Mouse (Mus musculus) CD4-positive helper T cell, adult 2 months (primary cell): Measurements from ENCODE around the gene Cux2.

Source experiments
- DNase-seq: peaks from one replicate; pipeline ENCODE4 v3.0.0-alpha.2; 2012; ENCODE audit warnings: low read depth, missing footprints, low spot score

Cux2 gene

DNA sequence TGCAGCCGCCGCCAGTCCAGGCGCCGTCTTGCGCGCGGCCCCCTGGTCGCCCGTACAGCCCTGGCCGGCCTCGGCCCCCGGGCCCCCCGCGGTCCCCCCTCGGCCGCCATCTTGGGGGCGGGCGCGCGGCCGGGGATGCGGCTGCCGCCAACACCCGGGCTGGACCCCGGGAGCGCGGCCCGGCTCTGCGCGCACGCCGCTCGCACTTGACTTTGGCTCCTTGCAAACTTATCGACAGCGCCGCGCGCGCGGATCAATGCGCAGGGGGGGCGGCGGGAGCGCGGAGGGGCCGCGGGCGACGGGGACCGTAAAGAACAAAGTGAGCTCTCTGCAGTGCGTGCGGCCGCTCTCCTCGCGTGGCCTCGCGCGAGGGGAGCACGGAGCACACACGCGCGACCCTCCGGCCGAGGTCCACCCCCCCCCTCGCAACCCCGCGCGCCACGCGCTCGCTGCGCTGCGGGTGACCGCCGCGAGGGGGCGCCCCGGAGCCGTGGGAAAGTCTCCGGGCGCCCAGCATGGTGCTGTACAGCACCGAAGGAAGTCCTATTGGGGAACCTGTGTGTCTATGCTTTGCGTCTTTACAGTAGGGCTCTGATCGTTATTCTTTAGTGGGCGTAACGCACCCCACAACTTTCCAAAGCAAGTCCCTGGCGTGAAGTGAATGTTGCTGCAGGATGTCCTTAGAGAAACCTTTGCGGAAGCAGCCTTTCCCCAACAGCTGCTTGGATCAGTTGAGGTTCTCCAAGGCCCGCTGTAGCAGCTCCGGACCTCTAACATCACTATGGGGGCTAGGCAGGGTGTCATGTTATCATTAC lies at the start of gene Cux2:
Cux2 (minus strand) TSS at position 86 of the 815 bp plus-strand sequence.
- DNase-seq: peak; percentile 51

DNA sequence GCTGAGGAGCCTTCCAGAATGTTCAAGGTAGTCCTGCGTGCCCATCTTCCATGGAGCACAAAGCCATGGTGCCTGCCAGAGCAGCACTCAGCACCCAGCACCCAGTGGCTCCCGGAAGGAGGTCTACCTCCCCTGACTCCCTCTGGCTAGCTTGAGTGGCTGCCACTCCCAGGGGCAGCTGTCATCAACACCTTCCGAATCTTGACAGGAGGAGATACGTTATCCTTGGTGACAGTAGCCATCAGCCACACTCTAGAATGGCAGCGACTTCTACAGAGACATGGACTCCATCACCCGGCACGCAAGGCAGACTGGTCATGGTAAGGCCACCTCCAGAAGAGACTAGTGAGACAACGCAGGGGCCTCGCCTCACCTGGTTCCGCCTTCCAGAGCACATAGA lies 44.5 kb upstream of the Cux2 start:
- no peak for DNase-seq

- DNase-seq: no peak
Observed at GRCm38 (mm10) chr5:122093734-122094133, 43.8 kb upstream of the Cux2 start.

GRCm38 (mm10) chr5:122092794-122093193 lies 42.9 kb upstream of the Cux2 start:
- DNase-seq: no peak

GRCm38 (mm10) chr5:122091070-122091469 lies 41.2 kb upstream of the Cux2 start:
- peak; percentile 67 for DNase-seq

GRCm38 (mm10) chr5:122089664-122090063 lies 39.8 kb upstream of the Cux2 start:
- no peak for DNase-seq

DNA sequence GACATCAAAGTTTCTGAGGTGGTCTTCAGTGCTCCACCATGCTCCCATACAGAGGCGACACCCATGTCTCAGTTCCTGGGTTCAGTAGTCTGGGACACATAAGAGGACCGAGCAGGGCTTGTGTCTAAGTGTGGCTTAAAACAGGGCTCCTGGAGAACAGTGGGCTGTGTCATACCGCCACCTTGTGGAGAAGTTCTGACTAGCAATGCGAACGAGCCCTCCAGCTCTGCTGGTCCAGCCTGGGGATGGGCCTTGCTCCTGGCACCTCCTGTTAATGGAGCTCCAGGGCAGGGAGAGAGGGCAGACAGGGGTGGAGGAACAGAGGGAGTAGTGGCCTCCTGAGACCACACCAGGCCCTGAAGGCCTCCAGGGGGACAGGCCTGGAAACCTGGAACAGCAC lies 39.0 kb upstream of the Cux2 start:
- peak; percentile 74 for DNase-seq

DNA sequence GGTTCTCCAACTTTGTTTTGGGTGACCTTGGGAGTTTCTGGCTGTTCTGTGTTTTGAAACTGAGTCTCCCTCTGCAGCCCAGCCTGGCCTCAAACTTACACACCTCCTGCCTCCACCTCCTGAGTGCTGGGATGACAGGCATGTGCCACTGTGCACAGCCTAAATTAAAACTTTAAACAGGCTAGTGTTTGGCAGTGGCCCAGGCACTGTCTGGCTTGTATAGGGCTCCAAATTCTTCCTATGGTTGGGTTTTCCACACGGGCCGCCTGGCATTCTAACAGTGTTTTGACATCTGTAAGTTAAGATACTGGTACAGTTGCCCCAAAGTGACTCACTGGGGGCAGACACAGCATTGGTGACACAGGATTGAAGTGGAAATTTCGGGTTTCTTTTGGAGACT lies 36.2 kb upstream of the Cux2 start:
- no peak for DNase-seq

- no peak for DNase-seq
Observed at GRCm38 (mm10) chr5:122085291-122085690, 35.4 kb upstream of the Cux2 start.

- no peak for DNase-seq
Observed at GRCm38 (mm10) chr5:122084470-122084869, 34.6 kb upstream of the Cux2 start.

GRCm38 (mm10) chr5:122083282-122083681 lies 33.4 kb upstream of the Cux2 start:
- DNase-seq: no peak

DNA sequence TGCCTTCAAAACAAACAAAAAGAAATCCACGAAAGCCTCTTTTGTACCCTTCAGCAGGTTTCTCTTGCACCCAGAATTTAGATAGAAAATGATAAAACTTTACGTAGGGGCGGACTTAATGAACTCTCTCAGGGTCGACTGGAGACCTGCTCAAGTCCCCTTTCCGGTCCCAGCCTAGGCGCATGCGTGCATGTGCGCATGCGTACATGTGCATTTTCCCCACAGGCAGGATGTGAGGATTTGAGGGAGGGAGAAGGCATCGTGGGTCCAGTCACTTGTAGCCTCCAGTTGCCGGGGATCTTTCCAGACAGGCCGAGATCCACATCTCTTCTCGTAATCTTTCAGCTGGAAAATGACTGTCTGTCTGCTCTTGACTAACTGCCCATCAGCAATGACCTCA lies 31.6 kb upstream of the Cux2 start:
- DNase-seq: no peak

- DNase-seq: no peak
Observed at GRCm38 (mm10) chr5:122080930-122081329, 31.0 kb upstream of the Cux2 start.

- no peak for DNase-seq
Observed at GRCm38 (mm10) chr5:122079796-122080195, 29.9 kb upstream of the Cux2 start.

GRCm38 (mm10) chr5:122077244-122077643 lies 27.3 kb upstream of the Cux2 start:
- no peak for DNase-seq

- DNase-seq: no peak
Observed at GRCm38 (mm10) chr5:122075736-122076135, 25.8 kb upstream of the Cux2 start.

- DNase-seq: no peak
Observed at GRCm38 (mm10) chr5:122071997-122072396, 22.1 kb upstream of the Cux2 start.

DNA sequence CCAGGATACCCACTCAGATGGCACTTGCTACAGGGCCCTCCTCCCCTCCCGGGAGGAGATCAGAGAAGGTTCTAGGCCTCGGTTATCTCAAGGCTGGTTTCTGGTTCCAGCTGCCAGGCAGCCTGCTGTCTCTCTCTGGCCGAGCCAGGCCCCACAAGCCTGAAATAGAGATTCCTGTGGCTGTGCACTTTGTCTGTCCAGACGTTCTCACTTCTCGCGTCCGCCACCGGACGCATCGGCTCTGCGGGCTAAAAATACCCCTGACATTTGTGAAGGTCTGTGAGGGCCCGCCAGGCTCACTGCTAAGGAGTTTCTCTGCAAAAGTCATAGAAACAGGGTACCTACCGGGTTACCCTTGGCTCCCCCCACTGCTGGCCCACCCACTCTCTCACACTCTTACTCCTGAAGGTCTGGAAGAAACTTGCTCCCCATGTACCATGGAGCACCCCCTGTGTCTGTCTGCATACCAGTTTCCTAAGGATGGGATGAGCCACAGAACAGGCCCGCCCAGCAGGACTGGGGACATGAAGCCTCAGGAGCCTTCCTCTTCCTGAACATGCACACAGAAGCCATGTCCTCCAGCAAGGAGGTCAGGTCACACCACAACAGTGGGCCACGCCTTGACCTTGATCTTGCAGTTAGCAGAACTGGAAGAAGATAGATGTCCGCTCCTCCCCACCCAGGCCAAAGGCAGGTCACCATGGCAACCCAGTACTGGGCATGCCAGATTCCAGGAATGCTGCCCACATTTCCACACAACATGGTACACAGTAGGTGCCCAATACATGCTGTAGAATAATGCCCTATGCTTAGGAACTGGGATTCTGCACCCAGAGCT lies 21.3 kb upstream of the Cux2 start:
- DNase-seq: no peak

DNA sequence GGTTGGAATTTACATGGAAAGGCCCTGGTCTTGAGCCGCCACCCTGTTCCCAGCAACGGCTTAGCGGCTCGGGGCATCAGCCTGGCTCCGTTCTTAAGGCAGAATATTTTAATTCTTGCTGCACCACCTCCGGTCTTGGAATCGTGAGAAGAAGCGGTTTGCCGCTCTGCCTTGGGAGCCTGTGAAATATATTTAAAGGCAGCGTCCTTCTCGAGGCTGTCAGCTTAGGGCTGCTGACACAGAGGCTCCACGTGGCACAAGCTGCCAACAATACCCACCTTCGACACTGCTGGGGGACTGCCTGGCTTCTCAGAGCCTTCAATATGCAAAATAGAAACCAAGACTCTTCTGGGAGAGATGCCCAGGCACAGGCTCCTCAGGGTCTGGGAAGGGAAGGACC lies 18.7 kb upstream of the Cux2 start:
- no peak for DNase-seq

DNA sequence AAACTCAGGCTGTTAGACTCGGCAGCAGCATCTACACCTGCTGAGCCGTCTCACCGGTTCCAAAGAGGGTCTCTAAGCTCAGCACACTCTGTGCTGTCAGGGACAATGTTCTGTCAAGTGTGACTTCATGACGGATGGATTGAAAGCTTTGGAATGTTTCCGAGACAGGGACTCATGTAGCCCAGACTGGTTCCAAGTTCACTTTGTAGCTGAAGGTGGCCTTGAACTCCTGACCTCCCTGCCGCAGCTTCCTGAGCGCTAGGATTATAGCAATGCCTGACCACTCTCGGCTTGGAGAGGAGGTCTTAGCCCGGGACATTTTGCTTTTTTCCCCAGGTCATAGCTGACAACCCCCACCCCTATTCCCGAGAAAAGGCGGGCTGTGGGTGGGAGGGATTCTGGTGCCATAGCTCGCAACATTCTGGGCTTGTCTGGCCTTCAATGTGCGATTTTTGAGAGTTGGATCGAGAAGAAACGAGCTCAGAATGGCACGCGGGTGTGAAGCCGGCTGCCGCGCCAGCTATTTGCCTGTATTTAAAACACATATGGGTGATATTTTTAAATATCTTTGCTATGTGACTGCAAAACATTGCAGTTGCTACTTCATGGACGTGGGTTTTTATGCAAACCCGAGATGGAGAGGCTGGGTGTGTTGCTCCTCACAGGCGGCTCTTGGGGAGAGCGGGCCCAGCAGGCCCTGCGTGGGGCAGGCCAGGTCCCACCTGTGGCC lies 13.5 kb upstream of the Cux2 start:
- no peak for DNase-seq

- no peak for DNase-seq
Observed at GRCm38 (mm10) chr5:122062479-122062878, 12.6 kb upstream of the Cux2 start.

DNA sequence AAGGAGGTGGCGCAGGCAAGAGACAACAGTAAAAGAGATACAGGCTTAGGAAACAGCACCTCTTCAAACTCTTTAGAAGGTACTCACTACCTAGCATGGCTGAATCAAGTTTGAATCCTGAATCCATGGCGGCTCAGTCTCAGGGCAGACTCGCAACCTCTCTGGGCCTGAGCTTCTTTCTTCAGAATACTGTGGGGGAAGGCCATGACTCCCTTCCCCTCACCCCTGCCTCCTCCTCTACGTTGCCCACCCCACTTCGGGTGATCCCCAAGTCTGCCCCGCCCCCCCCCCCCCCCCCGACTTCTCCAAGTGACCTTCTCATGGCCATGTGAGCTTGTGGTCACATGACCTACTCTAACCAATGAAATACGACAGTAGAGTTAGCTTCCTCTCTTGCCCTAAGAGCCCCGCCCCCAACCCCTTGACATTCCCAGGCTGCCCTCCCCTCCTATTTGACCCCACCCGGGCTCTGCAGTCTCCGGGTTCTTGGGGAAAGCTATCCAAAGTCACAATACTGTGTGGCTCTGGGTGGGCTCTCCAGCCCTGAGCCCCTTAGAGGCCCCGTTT lies 10.9 kb upstream of the Cux2 start:
- DNase-seq: no peak
